Mouse (Mus musculus) intestine, embryonic 16.5 days (tissue): ENCODE measurements around the gene Smad1. TPM values are rescaled to one million over a fixed set of nuclear protein-coding genes. Genes with fewer than 3 reads are reported as not detected.

Source experiments
- ATAC-seq: fragments of 200-750 bp; cut with Nextera tagmentation; 2 replicates; pipeline ENCODE4 v1.8.0; 2017; ENCODE audit warnings: moderate TSS enrichment, moderate library complexity
- H3K27ac ChIP-seq: fragments of 300-500 bp; sonication (generic); 2 replicates; pipeline ENCODE4 v1.5.1; 2014; ENCODE audit warnings: mild to moderate bottlenecking, low read length
- H3K27me3 ChIP-seq: fragments of 300-500 bp; sonication (generic); replicated peaks from 2 replicates; pipeline ENCODE4 v1.6.1; 2014; ENCODE audit warnings: low read length, control low read depth, mixed read lengths; ENCODE audit not compliant: control insufficient read depth, insufficient read depth
- H3K36me3 ChIP-seq: fragments of 300-500 bp; sonication (generic); 2 replicates; pipeline ENCODE4 v1.6.1; 2014; ENCODE audit warnings: low read length, control low read depth; ENCODE audit not compliant: control insufficient read depth, insufficient read depth
- H3K4me1 ChIP-seq: fragments of 300-500 bp; sonication (generic); 2 replicates; pipeline ENCODE4 v1.6.1; 2014; ENCODE audit warnings: low read length, control low read depth, mixed read lengths; ENCODE audit not compliant: control insufficient read depth, insufficient read depth
- H3K4me2 ChIP-seq: fragments of 300-500 bp; sonication (generic); 2 replicates; pipeline ENCODE4 v1.6.1; 2014; ENCODE audit warnings: low read depth, low read length, control low read depth
- H3K4me3 ChIP-seq: fragments of 300-500 bp; sonication (generic); 2 replicates; pipeline ENCODE4 v1.5.1; 2014; ENCODE audit warnings: mild to moderate bottlenecking, low read length
- H3K9ac ChIP-seq: fragments of 300-500 bp; sonication (generic); 2 replicates; pipeline ENCODE4 v1.6.1; 2014; ENCODE audit warnings: low read depth, low read length
- H3K9me3 ChIP-seq: fragments of 300-500 bp; sonication (generic); 2 replicates; pipeline ENCODE4 v1.6.1; 2016; ENCODE audit warnings: low read length, control low read depth; ENCODE audit not compliant: control insufficient read depth
- WGBS: fragments of 180-500 bp; shearing (Covaris S2); extraction: QIAGEN DNeasy Blood & Tissue Kit; methylation state at CpG from one replicate; pipeline ENCODE4 v1.1.7; 2014; 5-methylcytosine and 5-hydroxymethylcytosine counted together
- polyA plus RNA-seq: library from polyadenylated mRNA; unstranded; fragments of >200 nt; fragmentation: Nextera tagmentation; extraction: Ambion mirVana; gene quantifications from 2 replicates; pipeline ENCODE4 v1.2.1, GENCODE M21; 2015

Gene Smad1
- polyA plus RNA-seq, 1 experiment from 2014 or later = 33.6 TPM

DNA sequence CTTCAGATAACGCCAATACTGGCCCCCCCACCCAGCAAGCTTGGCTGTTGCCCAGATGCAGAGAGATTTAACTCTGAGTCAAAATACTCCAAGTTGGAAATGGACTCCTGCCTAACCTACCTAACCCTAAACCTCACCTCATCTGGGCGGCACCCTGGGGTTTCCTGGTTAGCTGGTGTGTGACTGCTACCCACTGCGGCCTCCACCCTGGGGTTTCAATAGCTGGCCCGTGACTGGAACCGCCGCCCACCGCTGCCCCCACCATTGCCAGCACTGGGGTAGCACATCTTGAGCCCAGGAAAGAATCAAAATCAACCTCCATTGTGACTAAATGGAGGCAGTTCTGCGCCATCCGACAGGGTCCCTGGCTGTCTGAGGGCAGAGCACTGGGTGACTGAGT lies 33.1 kb downstream of the Smad1 start:
- no peak overlapping the region for H3K4me2 ChIP-seq
- no peak overlapping the region for H3K4me3 ChIP-seq
- H3K27me3 ChIP-seq = no peaks in the 10 kb centered on the region
- no peaks in the 10 kb centered on the region for H3K9me3 ChIP-seq
- peaks cover 5% of the 10 kb centered on the region for H3K36me3 ChIP-seq
- no peak for ATAC-seq
- no peak overlapping the region for H3K9ac ChIP-seq
- 88% methylated on average over 9 of the region's 9 CpGs for WGBS
- H3K27ac ChIP-seq = no peak overlapping the region
- H3K4me1 ChIP-seq = peaks cover 43% of the 10 kb centered on the region

DNA sequence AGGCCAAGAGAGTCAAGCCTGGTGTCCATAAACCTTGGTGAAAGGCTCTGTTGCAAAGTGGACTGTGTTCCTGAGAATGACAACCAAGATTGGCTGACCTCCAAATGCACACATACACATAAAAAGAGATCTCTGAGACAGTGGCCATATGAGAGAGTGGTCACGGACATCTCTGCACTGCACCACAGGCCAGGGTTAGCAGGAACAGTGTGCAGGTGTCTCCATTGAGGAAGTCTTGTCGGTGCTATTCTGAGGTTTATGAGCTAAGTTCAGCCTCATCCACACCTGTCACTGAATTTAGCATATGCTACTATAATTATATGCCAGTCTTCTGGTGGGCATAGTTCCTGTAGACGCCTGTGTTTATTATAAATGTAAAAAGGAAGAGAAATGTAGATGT lies 33.6 kb downstream of the Smad1 start:
- no peak overlapping the region for H3K4me3 ChIP-seq
- H3K9ac ChIP-seq = no peak overlapping the region
- H3K9me3 ChIP-seq = no peaks in the 10 kb centered on the region
- 72% methylated on average over 3 of the region's 3 CpGs for WGBS
- H3K36me3 ChIP-seq = peaks cover 5% of the 10 kb centered on the region
- no peaks in the 10 kb centered on the region for H3K27me3 ChIP-seq
- H3K27ac ChIP-seq = no peak overlapping the region
- no peak for ATAC-seq
- peaks cover 46% of the 10 kb centered on the region for H3K4me1 ChIP-seq
- H3K4me2 ChIP-seq = no peak overlapping the region

DNA sequence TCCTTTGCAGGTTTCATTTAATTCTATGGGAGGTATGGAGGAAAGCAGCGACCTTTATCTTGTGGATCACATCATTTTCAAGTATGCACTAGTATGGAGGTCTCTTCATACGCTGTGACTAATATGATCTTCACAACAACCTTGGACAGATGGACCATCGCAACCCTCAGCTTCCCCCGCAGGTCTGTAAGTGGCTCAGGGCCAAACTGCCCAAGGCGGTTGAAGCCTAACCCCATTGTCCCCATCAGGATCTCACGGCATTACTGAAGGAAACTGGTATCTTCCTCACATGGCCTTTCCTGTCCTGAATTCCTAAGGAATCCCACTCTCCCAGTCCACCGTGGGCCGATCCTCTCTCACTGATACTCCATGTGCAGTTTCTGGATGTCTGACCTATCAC lies 34.5 kb downstream of the Smad1 start:
- H3K4me2 ChIP-seq = no peak overlapping the region
- no peak for ATAC-seq
- no peaks in the 10 kb centered on the region for H3K9me3 ChIP-seq
- H3K27me3 ChIP-seq = no peaks in the 10 kb centered on the region
- peaks cover 5% of the 10 kb centered on the region for H3K36me3 ChIP-seq
- WGBS = 85% methylated on average over 8 of the region's 8 CpGs
- peaks cover 49% of the 10 kb centered on the region for H3K4me1 ChIP-seq
- H3K9ac ChIP-seq = no peak overlapping the region
- H3K27ac ChIP-seq = no peak overlapping the region
- no peak overlapping the region for H3K4me3 ChIP-seq

DNA sequence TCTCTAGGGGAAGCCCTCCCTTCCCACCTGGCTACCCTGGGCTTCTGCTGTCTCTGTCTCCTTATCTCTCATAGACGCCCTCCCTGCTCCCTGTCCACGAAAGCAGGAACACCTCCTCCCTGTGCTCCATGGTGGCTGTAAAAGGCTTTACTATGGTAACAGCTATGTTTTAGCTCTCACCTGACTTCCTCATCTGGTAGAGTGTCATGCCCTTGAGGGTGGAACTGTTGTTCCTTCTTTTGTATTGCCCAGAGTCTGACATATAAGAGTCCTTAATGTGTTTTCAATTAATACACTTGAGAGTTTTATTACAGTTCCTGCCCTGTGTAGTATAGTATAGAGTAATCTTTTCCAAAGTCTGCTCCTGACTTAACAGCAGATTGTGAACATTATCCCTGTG lies 36.9 kb downstream of the Smad1 start:
- peak overlapping the region; percentile 90 for H3K27ac ChIP-seq
- 0 out of 2 replicates have a peak overlapping the region, but pooled peaks have one; percentile 5 for H3K4me2 ChIP-seq
- no peaks in the 10 kb centered on the region for H3K27me3 ChIP-seq
- peaks cover 5% of the 10 kb centered on the region for H3K36me3 ChIP-seq
- H3K4me3 ChIP-seq = no peak overlapping the region
- 37% methylated on average over 2 of the region's 2 CpGs for WGBS
- ATAC-seq = peak; percentile 77
- H3K9ac ChIP-seq = no peak overlapping the region
- H3K4me1 ChIP-seq = peaks cover 32% of the 10 kb centered on the region
- no peaks in the 10 kb centered on the region for H3K9me3 ChIP-seq

DNA sequence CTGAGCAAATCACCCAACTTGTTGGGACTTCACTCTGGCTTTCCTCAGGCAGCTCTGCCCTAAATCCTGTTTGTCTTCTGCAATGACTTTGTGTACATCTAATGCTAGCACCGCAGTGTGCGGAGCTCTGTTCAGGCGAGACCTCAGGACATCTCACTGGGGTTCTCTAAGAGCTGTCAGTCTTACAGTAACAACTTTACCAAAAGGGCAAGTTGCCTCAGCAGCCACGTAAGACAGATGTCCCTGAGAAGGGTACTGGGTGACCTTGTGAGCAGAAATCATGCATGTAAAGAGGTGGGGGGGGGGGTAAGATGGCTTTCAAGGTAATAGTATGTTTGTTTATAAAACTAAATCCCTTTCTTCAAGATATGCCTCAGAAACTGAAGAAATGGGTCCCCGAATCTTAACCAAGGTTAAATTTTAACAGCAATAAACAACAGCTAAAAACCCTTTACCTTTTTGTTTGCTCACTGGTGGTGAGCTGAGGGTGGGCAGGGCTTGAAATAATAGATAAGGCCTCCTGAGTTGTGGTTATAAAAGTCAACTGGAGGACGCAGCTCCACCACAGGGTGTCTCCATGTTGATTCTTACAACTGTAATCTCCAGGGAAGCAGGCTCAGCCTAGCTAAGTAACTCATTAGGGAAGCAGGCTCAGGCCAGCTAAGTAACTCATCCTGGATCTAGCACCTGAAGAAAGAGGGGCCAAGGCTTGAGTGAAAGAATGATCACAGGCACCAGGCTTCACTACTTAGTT lies 38.4 kb downstream of the Smad1 start:
- H3K9ac ChIP-seq = peak overlapping the region; percentile 25
- peak; percentile 90 for ATAC-seq
- H3K4me2 ChIP-seq = peak overlapping the region; percentile 14
- no peaks in the 10 kb centered on the region for H3K27me3 ChIP-seq
- peaks cover 5% of the 10 kb centered on the region for H3K36me3 ChIP-seq
- peaks cover 31% of the 10 kb centered on the region for H3K4me1 ChIP-seq
- no peak overlapping the region for H3K4me3 ChIP-seq
- H3K27ac ChIP-seq = peak overlapping the region; percentile 85
- no peaks in the 10 kb centered on the region for H3K9me3 ChIP-seq
- WGBS = 37% methylated on average over 6 of the region's 6 CpGs

DNA sequence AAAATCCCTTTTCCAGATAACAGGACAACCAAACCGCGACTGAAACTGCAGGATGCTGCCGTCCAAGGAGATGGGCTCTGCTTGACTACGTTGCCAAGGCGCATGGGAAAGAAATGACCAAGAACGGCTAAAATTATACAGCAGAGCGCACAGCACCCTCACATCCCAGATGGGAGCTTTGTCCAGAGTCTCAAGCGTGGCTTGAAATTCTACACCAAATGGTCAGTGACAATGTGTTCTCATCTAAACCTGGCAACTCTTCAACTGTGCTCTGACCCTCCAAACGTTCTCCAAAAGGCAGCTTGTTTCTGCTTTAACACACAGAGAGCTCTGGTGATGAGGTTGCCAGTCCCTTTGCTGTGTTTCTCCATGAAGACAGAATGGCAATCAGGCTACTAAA lies 39.0 kb downstream of the Smad1 start:
- Histone ChIP-seq H3K9ac (peak overlapping the region; percentile 21), H3K4me1 (peaks cover 31% of the 10 kb centered on the region), H3K4me3 (no peak overlapping the region), H3K9me3 (no peaks in the 10 kb centered on the region), H3K4me2 (peak overlapping the region; percentile 14; the same call in 1 of the 2 replicates), H3K36me3 (peaks cover 5% of the 10 kb centered on the region; the same call in 1 of the 2 replicates), H3K27me3 (no peaks in the 10 kb centered on the region), H3K27ac (peak overlapping the region; percentile 85)
- 48% methylated on average over 9 of the region's 9 CpGs for WGBS
- ATAC-seq = no peak

DNA sequence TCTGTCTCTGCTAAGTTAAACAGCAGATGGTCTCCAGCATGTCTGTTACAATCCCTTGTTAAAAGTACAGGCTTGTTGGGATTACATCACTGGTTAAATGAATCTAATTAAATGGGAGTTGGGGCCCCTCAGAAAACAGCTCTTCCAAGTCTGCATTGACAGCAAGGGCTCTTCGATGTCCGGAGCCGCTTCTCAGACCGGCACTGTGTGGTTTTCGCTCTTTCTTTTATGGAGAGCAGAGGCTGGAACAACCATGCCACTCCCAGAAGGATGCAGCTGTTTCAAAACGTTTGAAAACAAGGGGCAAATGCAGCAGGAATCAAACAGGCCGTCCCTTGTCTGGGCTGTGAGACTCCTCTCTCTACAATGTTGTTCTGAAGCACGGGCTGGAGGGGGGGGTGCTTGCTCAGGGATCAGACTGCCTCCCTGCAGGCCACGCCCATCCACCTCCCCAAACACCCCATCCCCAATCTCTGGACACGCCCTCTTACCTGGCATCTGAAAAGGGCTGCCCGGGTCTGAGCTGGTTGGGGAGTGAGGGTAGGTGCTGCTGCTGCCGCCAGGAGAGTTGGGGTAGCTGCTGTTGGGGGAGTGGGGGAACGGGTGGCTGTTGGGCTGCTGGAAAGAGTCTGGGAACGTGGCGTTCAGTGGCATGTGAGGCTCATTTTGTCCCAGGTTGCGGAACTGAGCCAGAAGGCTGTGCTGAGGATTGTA lies 43.4 kb downstream of the Smad1 start:
- H3K27ac ChIP-seq = peak overlapping the region; percentile 31; the same call in 1 of the 2 replicates
- peaks cover 21% of the 10 kb centered on the region for H3K4me1 ChIP-seq
- no peak overlapping the region for H3K4me2 ChIP-seq
- no peak overlapping the region for H3K9ac ChIP-seq
- no peak overlapping the region for H3K4me3 ChIP-seq
- ATAC-seq = 0 out of 2 replicates have a peak, but pooled peaks have one; percentile 26
- 48% methylated on average over 16 of the region's 16 CpGs for WGBS
- no peaks in the 10 kb centered on the region for H3K27me3 ChIP-seq
- 0 out of 2 replicates have a peak, but pooled peaks cover 2% of the 10 kb centered on the region for H3K36me3 ChIP-seq
- no peaks in the 10 kb centered on the region for H3K9me3 ChIP-seq

DNA sequence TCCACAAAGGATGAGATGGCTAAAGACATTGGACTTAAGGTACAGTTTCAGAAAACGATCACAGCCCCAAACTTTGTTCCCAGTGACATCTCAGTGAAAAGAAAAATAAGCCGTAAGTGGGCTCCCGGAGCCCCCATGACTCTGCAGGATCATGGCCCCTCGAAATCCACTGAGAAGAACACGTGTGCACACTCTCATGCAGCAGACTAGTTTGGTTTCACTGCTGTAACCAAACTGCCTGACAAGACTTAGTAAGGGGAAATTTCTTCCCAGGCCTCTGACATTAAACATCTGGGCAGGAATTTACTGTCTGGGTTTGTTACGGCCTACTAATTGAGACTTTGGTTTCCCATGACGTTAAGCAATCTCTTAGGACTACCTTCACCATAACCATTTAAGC lies 45.3 kb downstream of the Smad1 start:
- Histone ChIP-seq H3K27ac (peak overlapping the region; percentile 21; the same call in 1 of the 2 replicates), H3K36me3 (0 out of 2 replicates have a peak, but pooled peaks cover 2% of the 10 kb centered on the region), H3K9ac (no peak overlapping the region), H3K4me1 (peaks cover 15% of the 10 kb centered on the region; the same call in 1 of the 2 replicates), H3K9me3 (no peaks in the 10 kb centered on the region), H3K27me3 (no peaks in the 10 kb centered on the region), H3K4me2 (no peak overlapping the region), H3K4me3 (no peak overlapping the region)
- no peak for ATAC-seq
- 59% methylated on average over 7 of the region's 7 CpGs for WGBS

DNA sequence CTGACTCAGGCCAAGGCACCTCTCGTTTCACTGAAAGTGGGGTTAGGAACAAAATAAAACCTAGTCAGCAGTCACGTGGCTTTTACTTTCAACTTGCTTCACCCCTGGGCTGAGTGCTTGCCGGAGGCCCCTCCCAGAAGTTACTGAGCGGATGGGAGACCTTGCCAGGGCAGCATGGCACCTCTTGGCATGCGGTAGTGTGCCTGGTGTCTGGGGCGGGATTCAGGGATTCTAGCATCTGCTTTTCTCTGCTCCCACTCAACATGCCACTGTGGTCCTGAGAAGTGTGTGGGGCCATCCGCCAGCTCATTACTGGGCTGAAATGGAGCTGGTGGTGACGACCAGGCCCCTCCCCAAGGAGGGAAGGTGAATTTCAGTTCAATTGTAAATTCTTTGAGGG lies 47.4 kb downstream of the Smad1 start:
- no peaks in the 10 kb centered on the region for H3K27me3 ChIP-seq
- H3K4me1 ChIP-seq = peaks cover 18% of the 10 kb centered on the region; the same call in 1 of the 2 replicates
- no peak for ATAC-seq
- WGBS = 87% methylated on average over 8 of the region's 8 CpGs
- no peaks in the 10 kb centered on the region for H3K9me3 ChIP-seq
- H3K9ac ChIP-seq = no peak overlapping the region
- H3K27ac ChIP-seq = peak overlapping the region; percentile 17
- no peak overlapping the region for H3K4me3 ChIP-seq
- H3K36me3 ChIP-seq = peaks cover 2% of the 10 kb centered on the region; the same call in 1 of the 2 replicates
- no peak overlapping the region for H3K4me2 ChIP-seq
